Mouse (Mus musculus): ENCODE measurements at regions not wholly inside any gene's neighbourhood (a gene's known extent, or its start where the extent isn't known, plus 50 kb on each side); places are given as distances from the start of the nearest gene placed in this dataset.

DNA sequence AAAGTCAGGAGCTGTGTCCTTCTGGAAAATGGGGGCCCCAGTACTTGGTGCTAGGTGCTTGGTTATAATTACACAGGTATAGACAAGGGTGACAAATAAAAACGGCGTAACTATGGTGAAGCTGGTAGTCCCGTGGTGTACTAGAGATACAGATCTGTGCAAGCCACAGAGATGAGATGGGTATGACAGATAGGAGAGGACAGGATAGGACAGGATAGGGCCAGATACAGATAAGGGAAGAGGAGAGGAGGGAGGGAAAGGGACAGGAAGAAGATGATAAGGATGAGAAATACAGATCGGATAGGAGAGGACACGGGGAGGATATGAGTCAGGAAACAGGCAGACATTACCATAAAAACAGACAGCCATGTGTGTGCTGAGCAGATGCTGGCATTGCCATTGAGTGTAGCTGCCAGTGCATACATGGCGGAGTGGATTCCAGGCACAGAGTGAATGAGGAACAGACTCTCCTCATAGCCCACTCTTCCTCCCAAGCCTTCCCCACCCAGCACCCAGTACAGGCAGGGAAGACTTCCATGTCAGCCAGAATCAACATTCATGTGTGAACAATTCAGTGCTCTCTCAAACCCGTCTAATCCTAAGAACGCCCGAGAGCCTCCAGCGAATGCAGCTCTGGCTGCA lies 231.9 kb upstream of the Cdh4 start:
- DNase-seq (ENCODE audit: low spot score in 2 of 2): peak in 1 of 2 experiments; percentile 6

DNA sequence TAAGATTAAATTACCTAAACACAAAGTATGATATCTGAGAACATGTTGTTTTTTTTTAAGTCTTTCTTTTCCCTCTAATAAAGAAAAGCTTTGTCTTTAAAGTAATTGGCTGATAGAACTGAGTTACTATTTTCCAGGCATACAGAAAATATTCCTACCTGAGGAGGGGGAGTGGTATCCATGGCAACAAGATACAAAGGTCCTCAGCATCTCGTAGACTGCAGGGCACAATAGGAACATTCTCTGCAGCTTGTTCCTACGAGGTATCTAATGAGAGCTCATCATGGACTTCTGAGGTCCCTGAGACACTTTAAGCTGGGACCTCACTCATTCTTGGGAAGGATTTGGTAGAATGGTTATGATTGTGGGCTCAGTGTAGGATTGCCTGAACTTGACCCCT lies 225.5 kb upstream of the Cdh4 start:
- no peak for DNase-seq (ENCODE audit: low spot score in 2 of 2)

DNA sequence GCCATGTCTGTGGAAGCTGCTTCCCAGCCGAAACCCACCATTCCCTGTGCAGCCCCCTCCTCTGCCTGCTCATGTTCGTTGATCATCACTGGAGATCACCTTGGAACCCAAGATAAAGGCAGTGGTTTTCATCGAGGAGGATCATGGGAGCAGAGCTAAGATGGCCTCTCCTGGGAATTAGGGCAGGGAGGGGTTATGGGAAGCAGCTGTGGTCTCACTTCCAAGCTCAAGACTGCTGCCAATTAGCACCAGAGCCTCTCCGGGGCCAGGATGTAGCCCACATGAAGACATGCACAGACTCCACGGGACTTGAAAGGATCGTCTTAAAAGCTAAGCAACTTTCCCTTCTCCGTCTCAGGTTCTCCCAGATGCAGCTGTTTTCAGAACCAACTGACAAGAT lies 214.1 kb upstream of the Cdh4 start:
- DNase-seq (ENCODE audit: low spot score in 2 of 2): no peak

DNA sequence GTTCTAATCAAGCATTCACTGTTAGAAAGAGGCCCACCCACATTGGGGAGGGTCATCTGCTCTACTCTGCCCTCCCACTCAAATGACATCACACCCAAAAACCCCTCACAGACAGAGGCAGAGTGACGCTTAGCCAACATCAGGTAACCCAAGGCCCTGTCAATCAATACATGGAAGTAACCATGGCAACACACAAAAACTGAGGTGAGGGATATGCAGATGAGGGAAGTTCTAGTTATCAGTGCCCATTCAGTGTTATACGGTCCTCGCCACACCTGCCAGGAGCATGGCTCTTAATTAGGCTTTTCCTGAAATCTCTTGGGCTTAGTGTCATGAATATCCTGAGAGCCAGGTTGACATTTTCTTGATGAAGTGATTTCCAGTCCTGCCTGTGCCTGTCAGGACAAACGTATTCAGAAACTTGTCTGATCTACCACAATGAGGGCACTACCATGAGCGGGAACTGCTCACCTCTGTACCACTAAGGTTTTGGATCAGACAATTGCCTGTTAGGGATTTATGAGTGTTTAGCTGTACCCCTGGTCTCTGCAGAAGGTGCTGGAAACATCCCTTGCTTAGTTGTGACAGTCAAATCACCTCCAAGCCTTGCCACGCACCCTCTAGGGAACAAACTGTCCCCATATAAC lies 210.4 kb upstream of the Cdh4 start:
- DNase-seq (ENCODE audit: low spot score in 2 of 2): no peak

DNA sequence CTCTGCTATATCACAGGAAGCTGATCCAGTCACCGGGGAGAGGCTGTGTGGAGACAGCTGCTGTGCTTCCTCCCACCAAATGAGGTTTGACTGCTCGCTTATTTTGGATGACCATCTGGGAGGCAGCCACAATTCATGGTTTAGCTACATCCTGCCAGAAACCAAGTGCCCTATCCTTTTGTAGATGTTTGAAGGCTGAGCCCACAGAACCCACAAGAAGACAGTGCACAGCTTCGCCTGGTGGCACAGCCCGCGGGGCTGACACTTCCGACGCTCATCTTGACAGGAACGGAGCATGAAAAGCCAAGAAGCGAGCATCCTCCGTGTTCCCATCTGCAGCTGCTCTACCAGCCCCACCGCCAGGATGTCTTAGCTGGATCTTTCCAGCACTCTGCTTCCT lies 204.1 kb upstream of the Cdh4 start:
- peak; percentile 17 to 50 for DNase-seq (ENCODE audit: low spot score in 2 of 2)

DNA sequence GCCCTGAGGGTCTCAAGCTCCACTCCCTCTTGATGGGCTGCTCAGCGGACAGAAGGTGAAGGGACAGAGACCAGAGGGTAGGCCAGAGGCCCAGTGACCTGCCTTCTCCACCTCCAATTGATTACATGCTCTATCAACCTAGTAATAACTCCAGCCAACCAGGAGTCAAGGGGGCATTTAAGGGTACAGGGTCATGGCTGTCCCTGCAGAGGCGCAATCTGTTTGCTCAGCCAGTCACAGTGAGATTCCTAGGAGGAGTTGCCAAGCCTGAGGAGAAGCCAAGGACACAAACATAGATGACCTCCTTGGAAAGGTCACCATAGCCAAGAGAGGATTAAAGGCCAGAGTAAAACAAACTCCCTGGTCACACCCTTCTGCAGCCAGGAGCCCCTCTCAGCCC lies 181.3 kb upstream of the Cdh4 start:
- DNase-seq (ENCODE audit: low spot score in 2 of 2): no peak

DNA sequence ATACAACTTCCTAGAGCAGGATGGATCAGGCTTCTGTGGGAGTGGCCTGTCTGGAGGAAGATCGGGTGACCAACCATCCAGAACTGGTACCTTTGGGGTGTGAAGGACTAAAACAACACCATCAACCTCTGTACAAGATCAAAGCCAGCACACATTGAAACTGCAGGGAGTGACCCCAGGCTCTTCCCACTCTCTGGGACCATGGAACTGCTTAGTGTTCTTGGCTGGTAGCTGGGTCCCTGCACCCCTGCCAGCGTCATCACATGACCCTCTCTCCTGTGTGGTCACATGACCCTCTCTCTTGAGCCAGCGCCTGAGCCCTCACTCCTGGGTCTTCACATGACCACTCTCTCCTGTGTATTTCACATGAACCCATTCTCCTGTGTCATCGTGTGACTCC lies 178.3 kb upstream of the Cdh4 start:
- no peak for DNase-seq (ENCODE audit: low spot score in 2 of 2)

DNA sequence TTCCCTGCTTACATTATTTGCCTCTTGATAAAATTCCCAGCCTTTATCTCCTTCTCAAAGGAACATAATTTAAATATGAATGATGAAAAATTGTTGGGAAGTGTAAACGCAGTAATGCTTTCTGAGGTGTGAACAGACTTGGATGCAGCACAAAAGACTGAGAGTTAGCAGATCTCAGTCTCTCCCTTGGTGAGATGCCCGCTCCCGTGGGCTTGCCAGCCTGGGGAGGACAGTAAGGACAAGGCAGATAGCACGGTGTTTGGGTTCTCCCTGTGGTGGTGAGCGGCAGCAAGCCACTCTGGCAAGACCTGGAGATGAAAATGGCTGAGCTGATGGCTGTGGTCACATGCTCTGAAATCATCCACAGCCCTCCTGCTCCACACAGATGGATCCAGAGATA lies 176.8 kb upstream of the Cdh4 start:
- no peak for DNase-seq (ENCODE audit: low spot score in 2 of 2)

DNA sequence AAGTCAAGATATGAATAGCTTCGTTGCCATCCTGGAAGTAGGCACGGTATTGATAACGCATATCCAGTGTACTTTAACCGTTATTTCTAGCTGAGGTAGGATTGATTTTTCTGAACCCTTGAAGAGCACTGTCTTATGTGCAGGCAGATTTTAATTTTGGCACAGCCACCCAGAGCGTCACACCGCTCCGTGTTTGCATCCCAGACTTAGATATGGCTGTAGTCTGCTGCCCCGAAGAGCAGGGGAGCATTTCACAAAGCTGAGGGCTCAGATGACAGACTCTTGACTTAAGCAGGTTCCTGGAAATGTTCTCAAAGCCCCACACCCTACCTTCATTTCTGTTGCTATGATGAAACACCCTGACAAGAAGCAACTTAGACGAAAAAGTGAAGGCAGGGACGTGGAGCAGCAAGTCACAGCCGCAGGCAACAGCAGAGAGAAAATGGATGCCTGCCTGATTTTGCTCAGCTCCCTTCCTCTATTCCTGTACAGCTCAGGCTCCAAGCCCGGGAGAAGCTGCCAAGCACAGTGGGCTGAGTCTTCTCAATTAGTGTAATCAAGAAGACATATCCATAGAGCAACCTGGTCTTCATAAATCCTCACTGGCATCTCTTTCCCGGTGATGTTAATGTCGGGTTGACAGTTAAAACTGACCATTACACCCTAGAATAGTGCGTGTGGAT lies 164.9 kb upstream of the Cdh4 start:
- DNase-seq (ENCODE audit: low spot score in 2 of 2): no peak

DNA sequence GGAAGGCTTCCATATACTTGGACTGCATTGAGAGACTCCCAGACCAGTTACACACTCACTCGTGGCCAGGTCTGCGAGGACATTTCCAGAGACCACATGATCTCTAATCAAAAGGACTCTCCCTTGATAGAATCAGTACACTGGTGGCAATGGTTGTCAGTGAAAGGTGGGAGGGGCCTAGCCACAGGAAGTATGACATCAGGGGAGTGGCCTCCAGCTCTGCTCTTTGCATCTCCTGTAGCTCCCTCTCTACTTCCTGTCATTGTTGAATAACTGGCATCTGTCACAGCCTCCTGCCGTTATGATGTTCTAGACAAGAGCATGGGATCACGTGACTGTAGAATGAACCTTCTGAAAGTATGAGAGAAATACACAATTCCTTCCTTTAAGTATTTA lies 164.3 kb upstream of the Cdh4 start:
- DNase-seq (ENCODE audit: low spot score in 2 of 2): no peak

DNA sequence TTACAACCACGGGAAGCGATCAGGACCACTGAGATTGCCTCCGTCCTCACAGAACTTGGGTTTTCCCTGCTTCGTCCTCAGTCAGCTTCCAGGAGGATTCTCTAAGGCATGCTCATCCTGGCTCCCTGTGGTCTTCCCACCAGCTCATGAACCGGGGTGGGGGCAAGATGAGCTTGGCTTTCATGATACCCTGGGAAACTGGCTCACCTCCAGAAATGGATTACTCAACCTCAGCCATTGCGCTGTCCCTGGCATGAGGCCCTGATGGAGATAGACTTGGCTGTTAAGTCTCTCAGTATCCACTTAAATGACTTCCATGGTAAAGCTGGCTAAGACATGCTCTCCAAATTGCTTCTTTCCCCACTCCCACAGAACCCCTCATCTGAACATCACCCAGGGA lies 160.0 kb upstream of the Cdh4 start:
- DNase-seq (ENCODE audit: low spot score in 2 of 2): no peak

DNA sequence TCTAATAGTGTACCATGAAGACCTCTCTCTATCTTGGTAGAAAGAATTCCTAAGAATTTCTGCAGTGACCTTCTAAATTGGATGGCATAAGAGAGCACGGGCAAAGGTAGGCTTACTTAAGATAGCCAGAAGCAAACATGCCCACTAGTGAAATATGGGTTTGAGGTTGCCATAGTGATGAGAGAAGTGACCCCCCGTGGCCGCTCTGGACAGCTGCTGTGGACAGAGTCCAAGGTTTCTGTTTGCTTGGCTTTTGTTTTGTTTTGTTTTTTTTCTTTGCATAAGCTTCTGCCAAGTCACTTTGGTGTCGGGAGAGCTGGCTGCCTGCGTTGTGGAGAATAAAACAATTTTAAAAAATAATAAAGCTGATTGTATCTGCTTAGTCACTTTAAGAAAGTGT lies 151.8 kb upstream of the Cdh4 start:
- DNase-seq (ENCODE audit: low spot score in 2 of 2): no peak

DNA sequence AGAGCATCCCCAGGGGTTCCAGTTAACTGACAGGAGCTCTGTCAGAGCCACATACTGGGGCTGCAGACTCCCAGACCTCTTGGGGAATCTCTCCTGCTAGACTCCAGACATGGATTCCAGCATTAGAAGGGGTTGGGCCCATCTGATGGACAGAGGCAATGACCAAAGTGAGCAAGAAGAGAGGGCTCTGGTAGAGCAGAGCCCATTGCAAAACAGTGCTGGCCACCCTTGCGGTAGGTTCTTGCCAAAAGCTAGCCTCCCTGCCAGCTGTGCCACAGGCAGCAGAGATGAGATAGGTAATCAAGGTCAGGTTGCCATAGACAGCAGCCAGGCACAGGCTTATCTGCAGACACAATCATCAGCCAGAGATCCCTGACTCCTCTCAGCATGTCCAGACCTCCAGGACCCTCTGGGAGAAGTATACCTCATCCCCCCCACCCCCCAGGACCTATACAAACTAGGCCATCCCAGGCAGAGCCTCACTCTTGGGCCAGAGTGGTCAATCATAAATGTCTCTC lies 151.1 kb upstream of the Cdh4 start:
- no peak for DNase-seq (ENCODE audit: low spot score in 2 of 2)

DNA sequence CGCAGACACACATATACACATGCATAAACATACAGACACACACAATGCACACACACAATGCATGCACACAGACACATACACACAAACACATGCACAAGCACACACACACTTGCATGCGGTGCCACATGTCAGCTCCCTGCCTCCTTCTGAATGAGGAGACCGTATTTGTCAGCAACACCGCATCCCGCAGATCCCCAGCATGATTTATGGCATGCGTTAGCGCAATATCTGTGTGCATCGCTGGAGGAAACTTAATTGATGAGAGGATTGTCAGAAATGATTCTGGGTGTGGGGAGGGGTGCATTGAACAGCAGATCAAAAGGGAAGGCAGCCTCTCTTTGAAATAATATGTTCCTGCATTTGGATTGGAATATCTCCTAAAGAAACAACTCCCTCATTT lies 150.3 kb upstream of the Cdh4 start:
- no peak for DNase-seq (ENCODE audit: low spot score in 2 of 2)

DNA sequence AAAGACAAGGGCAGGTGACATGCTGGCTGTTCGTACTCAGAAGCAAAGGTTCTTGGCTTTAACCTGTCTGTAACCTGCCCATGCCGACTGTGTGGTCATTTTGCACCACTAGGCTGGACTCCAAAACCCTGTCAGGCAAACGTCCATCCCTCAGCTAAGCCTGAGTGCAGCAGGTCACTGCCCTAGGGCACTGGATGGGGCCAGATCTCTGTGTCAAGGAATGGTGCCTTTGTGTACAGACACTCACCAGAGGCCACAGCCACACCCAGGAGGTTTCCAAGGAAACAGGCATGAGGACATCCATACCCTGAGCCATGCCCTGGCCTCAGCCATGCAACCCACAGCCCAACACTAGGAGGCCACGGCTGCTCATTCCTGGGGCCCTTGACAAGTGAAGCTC lies 149.7 kb upstream of the Cdh4 start:
- no peak for DNase-seq (ENCODE audit: low spot score in 2 of 2)

DNA sequence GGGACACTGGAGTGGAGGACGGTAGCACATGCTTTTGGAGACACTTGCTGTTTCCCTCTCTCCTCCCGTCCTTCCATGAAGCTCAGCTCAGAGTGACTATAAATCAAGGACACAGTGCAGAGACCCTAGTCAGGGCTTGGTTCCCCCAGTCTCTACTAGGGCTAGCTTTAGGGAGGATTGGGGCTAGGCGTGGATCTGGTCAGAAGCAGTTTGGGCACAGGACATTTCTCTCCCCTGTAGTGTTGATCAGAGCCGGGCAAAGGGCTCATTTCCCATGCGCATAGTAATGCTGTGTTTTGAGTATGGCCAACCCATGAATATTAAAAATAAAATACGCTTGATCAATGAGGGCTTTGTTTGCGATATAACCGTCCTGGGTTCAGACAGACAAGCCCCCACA lies 149.1 kb upstream of the Cdh4 start:
- DNase-seq (ENCODE audit: low spot score in 2 of 2): no peak

DNA sequence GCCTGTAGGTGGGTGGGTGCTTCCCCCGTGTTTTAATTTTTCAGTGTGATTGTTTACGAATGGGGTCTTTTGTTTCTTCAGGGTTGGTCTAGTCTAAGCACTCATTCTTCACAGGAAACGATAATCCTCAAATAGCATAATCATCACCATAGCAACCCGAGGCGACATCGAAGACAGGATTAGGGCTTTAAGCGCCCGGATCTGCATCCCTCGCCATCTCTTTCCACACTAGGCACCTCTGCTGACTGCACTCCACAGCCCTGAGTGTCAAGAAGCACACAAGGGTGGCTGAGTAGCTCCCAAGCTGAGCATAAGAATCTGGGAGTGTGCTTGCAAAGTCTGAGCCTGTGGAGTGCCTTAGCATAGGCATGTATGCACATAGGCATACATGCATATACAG lies 145.2 kb upstream of the Cdh4 start:
- no peak for DNase-seq (ENCODE audit: low spot score in 2 of 2)

DNA sequence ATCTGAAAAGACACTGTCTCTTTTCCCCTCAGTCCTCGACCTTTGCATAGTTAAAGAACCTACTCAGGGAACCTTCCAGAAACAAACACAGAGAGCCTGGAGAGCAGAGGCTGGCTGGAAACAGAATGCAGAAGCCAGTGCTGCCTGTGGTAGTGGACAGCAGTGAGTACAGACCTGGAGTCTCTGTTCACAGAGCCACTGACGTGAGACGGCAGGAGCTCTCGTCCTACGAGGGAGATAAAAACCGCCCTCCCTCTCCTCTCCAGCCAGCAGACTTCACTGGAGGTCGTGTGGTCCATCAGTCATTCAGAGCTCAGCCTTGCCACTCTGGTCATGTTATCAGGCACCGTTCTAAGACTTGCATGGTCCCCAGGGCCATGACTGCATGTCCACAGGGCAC lies 138.5 kb upstream of the Cdh4 start:
- DNase-seq (ENCODE audit: low spot score in 2 of 2): no peak

DNA sequence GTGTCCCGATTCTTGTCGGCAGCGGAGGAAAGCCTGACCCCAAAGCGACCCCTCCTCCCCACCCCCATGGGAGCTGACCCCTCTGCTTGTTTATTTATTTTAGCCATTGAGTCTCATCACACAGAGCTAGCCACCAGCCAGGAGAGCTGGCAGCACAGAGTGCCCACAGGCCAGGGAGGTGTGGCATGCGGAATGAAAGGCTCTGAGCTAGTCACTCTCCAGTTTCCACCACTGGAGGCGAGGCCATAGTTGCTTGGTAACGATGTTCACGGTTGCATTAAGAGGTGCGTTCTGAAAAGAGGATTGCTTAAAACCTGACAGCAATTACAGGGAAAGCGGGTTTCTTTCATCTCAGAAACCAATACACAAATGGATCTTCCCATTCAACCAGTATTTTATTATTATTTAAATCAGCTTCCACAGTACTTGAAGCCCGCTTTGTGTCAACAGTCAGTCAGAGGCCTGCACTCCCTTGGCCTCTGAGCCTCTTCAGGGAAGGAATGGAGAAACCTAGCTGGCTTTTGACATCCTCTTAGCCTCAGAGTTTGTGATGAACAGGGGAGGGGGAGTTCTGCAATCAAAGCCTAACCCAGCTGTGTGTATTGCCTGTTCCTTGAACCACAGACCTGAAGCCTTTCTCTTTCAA lies 134.8 kb upstream of the Cdh4 start:
- peak; percentile 23 to 30 for DNase-seq (ENCODE audit: low spot score in 2 of 2)

DNA sequence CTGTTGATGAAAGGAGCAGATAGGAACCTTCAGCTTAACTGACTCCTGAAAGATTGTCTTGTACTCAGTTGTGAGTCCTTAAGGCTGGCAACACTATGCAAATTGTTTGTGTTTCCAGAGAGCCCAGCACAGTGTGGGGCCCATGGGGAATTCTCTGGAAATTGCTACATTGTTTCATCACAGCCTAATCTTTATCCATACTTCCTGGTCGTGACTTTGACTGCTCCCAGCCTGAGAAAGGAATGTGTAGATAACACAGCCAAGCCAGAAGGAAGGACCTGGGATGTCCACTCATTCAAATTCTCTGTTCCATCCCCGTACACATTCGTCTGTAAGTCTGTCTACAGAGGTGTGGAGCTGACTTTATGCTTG lies 134.3 kb upstream of the Cdh4 start:
- DNase-seq (ENCODE audit: low spot score in 2 of 2): no peak

DNA sequence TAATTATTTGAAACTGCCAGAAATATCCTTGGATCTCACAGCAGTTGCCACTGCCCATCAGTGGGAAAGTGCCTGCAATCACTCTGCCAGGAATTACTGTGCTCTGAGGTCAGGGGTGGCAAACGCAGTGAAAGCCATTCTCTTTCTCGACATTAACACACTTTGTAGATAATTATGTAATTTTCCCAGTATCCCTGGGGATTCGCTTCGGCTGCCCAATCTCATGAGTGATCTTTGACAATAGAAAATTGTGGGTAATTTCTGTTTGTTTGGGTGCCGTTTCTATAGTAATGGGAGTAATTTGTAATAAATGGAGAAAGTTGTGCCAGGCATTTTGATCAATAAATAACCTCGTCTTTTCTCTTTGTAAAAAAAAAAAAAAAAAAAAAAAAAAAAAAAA lies 124.2 kb upstream of the Cdh4 start:
- no peak for DNase-seq (ENCODE audit: low spot score in 2 of 2)

DNA sequence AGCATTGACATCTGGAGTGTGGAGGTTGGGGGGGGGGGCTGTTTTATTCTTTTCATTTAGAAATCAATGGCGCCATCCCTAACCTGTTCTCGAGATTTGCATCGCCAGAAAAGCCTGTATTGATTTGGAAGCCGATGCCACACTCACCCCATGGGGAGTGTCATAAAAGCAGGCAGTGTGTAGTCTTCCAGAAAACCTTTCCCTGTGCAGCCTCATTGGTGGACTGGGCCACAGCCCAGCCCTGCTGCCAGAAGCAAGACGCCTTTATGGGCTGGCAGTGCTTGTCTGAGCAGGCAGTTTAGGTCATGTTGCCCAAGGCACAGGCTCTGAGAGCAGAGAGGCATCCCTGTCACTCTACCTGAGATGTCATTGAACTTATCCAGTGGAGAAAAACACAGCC lies 117.0 kb upstream of the Cdh4 start:
- no peak for DNase-seq (ENCODE audit: low spot score in 2 of 2)

Measured in layer of hippocampus, adult 8-10 months (tissue).